Mouse (Mus musculus) megakaryocyte, embryonic 14.5 days (primary cell): ENCODE measurements around the gene Sez6l. TPM values are rescaled to one million over a fixed set of nuclear protein-coding genes. Genes with fewer than 3 reads are reported as not detected.

Source experiments
- H3K27me3 ChIP-seq: replicated peaks from 2 replicates; pipeline ENCODE3; 2012; ENCODE audit warnings: inconsistent platforms
- H3K36me3 ChIP-seq: replicated peaks from 2 replicates; pipeline ENCODE3; 2012; ENCODE audit warnings: low read length, inconsistent platforms, mixed read lengths
- H3K4me1 ChIP-seq: 2 replicates; pipeline ENCODE4 v1.6.1; 2012; ENCODE audit warnings: inconsistent platforms
- H3K4me3 ChIP-seq: replicated peaks from 2 replicates; pipeline ENCODE3; 2012; ENCODE audit warnings: moderate library complexity, mild to moderate bottlenecking, inconsistent platforms
- H3K9me3 ChIP-seq: 2 replicates; pipeline ENCODE4 v1.6.1; 2012; ENCODE audit warnings: inconsistent platforms
- FLI1 ChIP-seq: IDR thresholded peaks from 2 replicates; pipeline ENCODE4 v1.6.1; 2012; ENCODE audit warnings: low read length, inconsistent platforms, mixed read lengths
- GATA1 ChIP-seq: IDR thresholded peaks from 3 replicates; pipeline ENCODE4 v1.6.1; 2012; ENCODE audit warnings: mixed read lengths, low read length, inconsistent platforms, borderline replicate concordance
- polyA plus RNA-seq: library from polyadenylated mRNA; stranded (reverse); fragments of >175 nt; gene quantifications from 2 replicates; pipeline ENCODE4 v1.2.3, GENCODE M21; 2012; ENCODE audit warnings: low replicate concordance; ENCODE audit not compliant: insufficient read depth

Gene Sez6l
- polyA plus RNA-seq, 1 experiment = not detected

DNA sequence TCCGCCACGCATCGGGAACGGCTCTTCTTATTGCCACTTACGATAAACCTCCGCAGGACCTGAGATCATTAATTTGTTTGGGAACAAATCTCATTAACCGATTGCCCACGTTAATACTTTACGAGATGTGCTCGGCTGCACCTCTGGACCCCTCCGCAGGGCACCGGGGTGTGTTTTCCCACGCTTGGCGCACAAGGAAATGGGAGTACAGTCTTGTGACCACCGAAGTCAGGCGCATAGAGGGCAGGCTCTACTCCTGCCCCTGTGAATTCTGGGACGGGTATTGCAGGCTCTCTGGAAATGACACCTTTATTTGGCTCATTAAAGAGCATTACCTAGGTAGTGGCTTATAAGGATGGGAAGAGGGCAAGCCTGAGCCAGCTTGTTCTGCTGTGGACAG, 11.9 kb downstream of the Sez6l start:
- TF ChIP-seq FLI1 (no peak), GATA1 (no peak)
- H3K4me1 ChIP-seq = peaks cover 4% of the 10 kb centered on the region; the same call in 1 of the 2 replicates
- no peak overlapping the region for H3K4me3 ChIP-seq
- H3K9me3 ChIP-seq = peaks cover 8% of the 10 kb centered on the region
- H3K27me3 ChIP-seq = peaks cover 14% of the 10 kb centered on the region
- no peaks in the 10 kb centered on the region for H3K36me3 ChIP-seq

DNA sequence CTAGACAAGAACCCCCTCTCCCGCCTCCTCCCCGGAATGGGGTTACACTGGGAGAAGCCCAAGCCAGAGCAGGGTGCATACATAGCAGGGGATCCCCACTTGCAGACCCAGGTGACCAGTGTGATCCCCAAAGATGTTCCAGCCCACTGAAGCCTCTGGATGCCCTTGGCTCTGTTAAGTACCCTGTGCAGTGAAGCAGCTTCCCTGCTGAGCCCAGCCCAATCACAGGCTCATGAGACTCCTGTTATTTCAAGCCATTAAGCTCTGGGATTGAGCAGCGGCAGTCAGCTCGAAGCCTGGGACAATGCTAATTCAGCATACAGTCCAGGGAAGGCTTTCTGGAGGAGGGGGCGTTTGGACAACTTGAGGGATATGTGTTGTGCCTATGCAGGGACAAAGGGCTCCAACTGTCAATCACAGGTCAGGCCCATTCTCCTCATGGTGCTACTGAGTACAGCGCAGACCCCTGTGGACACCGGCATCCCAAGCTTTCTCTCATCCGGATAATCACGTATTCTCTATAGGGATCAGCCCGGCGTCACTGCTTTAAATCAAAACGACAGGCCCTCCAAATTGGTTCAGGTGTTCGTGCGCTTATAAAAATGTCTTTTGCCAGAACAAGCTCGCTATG, 16.0 kb downstream of the Sez6l start:
- Histone ChIP-seq H3K4me3 (no peak overlapping the region), H3K9me3 (peaks cover 8% of the 10 kb centered on the region), H3K36me3 (no peaks in the 10 kb centered on the region), H3K27me3 (peaks cover 12% of the 10 kb centered on the region), H3K4me1 (peaks cover 6% of the 10 kb centered on the region; the same call in 1 of the 2 replicates)
- TF ChIP-seq GATA1 (no peak), FLI1 (no peak)

DNA sequence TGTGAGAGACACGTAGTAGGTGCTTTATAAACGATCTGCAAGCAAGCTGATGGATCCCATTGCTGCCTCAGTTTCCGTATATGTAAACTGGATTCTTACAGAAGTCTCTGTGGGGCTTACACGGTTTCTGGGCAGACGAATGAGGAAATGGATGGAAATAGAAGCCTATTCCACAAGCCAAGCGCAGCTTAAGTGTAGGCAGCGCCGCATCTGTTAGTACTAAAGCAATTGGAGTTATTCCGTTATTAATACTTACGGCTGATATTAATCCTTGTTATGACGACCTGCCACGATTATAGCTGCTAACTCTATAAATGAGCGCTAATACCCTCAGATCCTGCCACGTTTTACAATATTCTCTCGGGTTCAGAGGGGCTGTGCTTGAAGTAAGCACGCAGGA, 16.8 kb downstream of the Sez6l start:
- no peak overlapping the region for H3K4me3 ChIP-seq
- peaks cover 8% of the 10 kb centered on the region for H3K9me3 ChIP-seq
- TF ChIP-seq FLI1 (no peak), GATA1 (no peak)
- H3K36me3 ChIP-seq = no peaks in the 10 kb centered on the region
- H3K27me3 ChIP-seq = peaks cover 9% of the 10 kb centered on the region
- peaks cover 6% of the 10 kb centered on the region; the same call in 1 of the 2 replicates for H3K4me1 ChIP-seq

DNA sequence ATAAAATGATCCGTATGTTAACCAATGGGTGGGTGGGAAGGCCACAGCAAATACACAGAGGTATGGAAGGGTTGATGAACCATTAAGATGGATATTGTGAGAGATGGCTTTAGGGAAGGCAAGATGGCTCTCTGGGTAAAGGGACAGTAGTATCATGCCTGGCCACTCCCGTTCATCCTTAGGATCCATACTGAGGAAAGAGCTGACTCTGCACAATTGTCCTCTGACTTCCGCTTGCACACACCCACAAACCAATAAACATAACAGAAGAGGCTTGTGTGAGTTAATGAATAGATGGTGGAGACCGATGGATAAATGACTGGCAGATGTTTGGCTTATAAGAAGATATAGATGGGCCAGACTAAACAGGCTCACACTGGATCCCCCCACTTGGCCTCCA, 19.6 kb downstream of the Sez6l start:
- H3K36me3 ChIP-seq = no peaks in the 10 kb centered on the region
- H3K4me1 ChIP-seq = peaks cover 3% of the 10 kb centered on the region; the same call in 1 of the 2 replicates
- peaks cover 2% of the 10 kb centered on the region for H3K9me3 ChIP-seq
- H3K4me3 ChIP-seq = no peak overlapping the region
- TF ChIP-seq FLI1 = no peak
- peaks cover 8% of the 10 kb centered on the region for H3K27me3 ChIP-seq

DNA sequence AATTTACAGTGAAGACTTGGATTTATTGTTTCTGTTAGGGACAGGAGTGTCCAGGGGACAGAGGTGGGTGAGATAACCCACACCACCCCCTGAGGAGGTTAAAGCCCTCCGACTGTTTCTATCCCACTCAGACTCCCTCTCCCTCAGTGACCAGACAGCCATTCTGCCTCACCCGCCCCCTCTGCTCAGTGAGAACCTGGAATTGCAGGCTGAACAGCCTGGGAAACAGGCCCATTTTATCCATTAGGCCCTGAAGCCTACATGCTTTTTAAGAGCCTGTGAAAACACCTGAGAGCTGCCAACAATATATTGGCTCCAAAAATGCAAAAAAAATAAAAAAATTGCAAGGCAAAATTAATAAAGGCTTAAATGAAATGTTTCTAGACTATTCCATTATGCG, 20.3 kb downstream of the Sez6l start:
- Histone ChIP-seq H3K9me3 (no peaks in the 10 kb centered on the region), H3K4me3 (no peak overlapping the region), H3K36me3 (no peaks in the 10 kb centered on the region), H3K27me3 (peaks cover 8% of the 10 kb centered on the region), H3K4me1 (peaks cover 3% of the 10 kb centered on the region; the same call in 1 of the 2 replicates)
- no peak for TF ChIP-seq FLI1

DNA sequence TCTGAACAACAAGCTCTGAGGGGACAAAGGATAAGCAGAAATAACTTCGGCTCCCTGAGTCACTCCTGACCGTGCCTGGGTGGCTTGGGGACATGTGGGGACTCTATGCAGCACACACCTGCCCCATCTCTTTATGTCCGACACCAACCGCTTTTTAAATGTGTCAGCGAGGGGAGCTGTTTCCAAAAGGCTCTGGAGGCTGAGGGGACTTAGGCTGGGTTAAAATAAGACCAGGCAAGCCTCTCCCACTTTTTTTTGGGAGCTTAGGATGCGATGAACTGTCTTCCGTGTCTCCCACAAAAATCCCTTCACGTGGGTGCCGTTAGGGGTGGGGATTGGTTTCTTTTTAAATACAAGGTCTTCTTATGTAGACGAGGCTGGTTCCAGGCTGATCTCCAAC, 22.5 kb downstream of the Sez6l start:
- Histone ChIP-seq H3K36me3 (no peaks in the 10 kb centered on the region), H3K4me3 (no peak overlapping the region), H3K4me1 (peaks cover 3% of the 10 kb centered on the region; the same call in 1 of the 2 replicates), H3K27me3 (peaks cover 6% of the 10 kb centered on the region), H3K9me3 (no peaks in the 10 kb centered on the region)
- TF ChIP-seq FLI1 = no peak
- no peak for TF ChIP-seq GATA1

DNA sequence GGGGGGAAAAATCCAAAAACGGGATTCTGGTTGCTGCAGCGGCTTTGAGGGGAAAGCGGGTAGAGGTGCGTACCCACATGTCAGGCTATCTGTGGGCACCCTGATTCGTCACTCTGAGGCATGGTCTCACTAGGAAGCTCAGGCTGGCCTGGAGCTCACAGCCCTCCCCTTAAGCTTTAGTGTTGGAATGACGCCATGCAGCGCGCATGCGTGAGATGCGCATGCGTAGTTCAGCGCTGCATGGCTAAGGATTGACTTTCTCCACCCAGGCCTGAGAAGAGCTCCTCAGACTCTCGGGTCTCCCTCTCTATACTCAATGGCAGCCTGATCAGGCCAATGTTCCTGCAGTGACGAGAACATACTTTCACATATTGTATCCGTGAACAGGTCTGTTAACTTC, 24.2 kb downstream of the Sez6l start:
- Histone ChIP-seq H3K4me1 (peaks cover 3% of the 10 kb centered on the region; the same call in 1 of the 2 replicates), H3K4me3 (no peak overlapping the region), H3K9me3 (no peaks in the 10 kb centered on the region)

DNA sequence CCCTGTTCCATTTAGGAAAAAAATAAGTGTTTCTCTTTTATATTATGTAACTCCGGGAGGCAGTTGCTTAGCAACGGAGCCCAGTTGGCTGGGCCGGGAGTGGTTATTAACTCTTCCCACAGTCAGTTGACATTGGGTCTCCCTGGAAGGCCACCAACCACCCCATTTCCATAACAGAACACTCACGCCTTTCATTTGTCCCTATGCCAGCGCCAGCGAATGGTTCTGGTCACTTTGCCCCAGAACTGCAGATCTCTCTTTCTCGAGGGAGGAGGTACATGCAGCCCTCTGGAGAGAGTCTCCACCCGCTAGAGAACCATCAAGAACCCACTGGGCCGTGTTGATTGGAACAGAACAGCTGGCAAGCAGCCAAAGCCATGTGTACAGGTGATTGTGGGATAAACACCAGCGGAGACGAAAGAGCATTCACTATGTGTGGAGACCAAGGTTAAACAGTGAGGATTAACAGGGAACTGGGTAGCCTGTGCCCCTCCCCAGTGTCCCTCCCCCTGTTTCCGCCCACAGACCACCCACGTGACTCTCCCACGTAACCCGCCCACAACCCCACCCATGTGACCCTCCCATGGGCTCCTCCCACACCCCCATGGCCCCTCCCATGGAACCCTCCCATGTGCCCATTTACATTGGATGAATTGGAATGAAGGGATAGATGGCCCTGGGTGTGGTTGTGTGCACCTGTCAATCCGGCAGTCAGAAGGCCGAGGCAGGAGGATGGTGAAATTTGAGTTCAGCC, 24.8 kb downstream of the Sez6l start:
- no peaks in the 10 kb centered on the region for H3K36me3 ChIP-seq
- TF ChIP-seq FLI1 (no peak), GATA1 (no peak)
- H3K4me1 ChIP-seq = peaks cover 3% of the 10 kb centered on the region; the same call in 1 of the 2 replicates
- H3K27me3 ChIP-seq = peaks cover 9% of the 10 kb centered on the region
- H3K9me3 ChIP-seq = no peaks in the 10 kb centered on the region
- H3K4me3 ChIP-seq = no peak overlapping the region

More for the DNA sequence above, 24.2 kb downstream of the Sez6l start:
- no peaks in the 10 kb centered on the region for H3K36me3 ChIP-seq
- peaks cover 6% of the 10 kb centered on the region for H3K27me3 ChIP-seq
- TF ChIP-seq FLI1 = no peak
- TF ChIP-seq GATA1 = no peak

DNA sequence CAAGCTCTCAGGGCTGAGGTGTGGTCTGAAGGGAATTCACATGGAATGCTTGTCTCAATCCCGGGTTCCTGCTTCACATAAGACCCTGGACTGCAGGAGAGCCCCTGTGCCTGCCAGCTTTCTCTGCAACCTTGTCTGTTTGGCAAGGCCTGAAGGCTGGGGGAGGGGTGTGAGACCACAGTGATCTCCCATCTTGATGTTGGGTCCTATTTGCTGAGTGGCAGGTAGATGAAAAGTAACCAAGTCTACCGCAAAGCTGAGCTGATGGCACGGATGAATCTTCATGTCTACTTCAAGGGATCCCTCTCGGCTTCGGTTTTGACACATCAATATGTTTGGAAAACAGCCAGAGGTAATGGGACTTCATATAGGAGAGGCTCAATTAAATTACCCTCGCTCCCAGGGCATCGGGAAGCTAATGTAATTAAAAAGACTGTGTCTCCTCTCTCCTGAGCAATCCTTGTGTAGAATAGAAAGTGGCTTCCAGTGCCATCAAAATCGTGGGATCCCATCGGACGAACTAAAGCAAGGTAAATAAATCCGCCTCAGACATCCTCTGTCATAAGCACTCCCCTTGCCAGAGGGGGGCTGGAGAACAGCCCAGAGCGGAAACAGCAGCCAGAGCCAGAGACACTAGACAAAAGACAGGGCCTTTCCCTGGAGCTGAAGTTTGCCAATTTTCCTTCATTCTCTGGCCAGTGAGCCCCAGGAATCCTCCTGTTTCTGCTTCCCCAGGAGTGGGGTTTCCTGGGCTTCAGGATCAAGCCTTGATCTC, 28.0 kb downstream of the Sez6l start:
- H3K4me3 ChIP-seq = no peak overlapping the region
- TF ChIP-seq FLI1 (no peak), GATA1 (no peak)
- H3K36me3 ChIP-seq = no peaks in the 10 kb centered on the region
- no peaks in the 10 kb centered on the region for H3K9me3 ChIP-seq
- H3K4me1 ChIP-seq = no peaks in the 10 kb centered on the region
- H3K27me3 ChIP-seq = peaks cover 9% of the 10 kb centered on the region

DNA sequence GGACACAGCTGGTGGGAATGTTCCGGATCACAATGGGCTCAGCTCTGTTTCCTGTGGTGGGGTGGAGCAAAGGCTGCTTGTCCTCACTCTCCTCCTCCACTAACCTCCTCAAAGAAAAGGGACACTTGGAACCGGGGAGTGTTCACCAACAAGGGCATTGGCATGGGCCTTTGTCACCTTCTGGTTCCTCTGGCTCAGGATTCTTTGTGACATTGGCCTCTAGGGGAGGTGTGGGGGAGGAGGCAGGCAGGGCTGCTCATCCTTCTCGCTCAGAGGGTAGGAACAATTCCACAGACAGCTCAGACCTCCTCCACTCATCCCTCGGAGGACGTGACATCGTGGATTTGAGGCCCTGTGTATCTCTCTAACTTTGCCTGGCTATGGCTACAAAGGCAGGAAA, 30.2 kb downstream of the Sez6l start:
- no peaks in the 10 kb centered on the region for H3K36me3 ChIP-seq
- peaks cover 17% of the 10 kb centered on the region for H3K27me3 ChIP-seq
- no peak overlapping the region for H3K4me3 ChIP-seq
- no peaks in the 10 kb centered on the region for H3K9me3 ChIP-seq
- TF ChIP-seq GATA1 (no peak), FLI1 (no peak)
- no peaks in the 10 kb centered on the region for H3K4me1 ChIP-seq
